Mouse (Mus musculus): Measurements from ENCODE around the gene Nrbf2. TPM values are rescaled to one million over a fixed set of nuclear protein-coding genes. Genes with fewer than 3 reads are reported as not detected.

Nrbf2 gene
- polyA plus RNA-seq, 1 experiment from 2014 or later: 34.8 TPM

DNA sequence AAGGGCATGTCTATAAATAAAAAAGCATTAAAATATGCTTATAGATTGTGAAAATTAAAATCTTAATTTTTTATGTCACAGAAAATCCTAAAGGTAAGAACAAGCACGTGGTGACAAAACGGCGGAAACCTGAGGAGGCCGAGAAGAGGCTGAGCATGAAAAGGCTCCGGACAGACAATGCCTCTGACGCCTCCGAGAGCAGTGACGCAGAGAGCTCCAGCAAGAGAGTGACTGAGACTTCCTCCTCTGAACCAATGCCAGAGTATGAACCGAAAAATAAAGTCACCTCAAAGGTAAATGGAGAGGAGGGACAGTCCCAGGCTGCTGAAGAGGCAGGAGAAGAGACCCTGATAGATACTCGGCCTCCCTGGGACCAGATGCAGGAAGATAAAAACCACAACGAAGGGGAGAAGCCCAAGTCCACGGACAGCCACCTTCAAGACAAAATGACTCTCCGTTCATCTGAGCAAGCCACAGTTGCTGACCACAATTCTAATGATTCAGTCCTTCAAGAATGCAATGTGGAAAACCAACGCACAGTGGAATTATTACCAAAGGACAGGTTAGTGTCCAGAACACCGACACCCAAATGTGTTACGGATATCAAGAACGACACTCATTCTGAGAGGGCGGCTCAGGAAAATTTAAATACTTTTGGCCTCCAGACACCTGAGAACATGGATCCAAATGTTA lies 66.1 kb downstream of the Nrbf2 start:
- peaks cover 38% of the 10 kb centered on the region for H3K36me3 ChIP-seq (ENCODE audit: insufficient read depth)
- no peaks in the 10 kb centered on the region for H3K27me3 ChIP-seq (ENCODE audit: insufficient read depth, low read length)
- TF ChIP-seq CTCF (IDR thresholded peaks at IDR 0.05; ENCODE audit: low read depth): no peak
- no peak overlapping the region for H3K9ac ChIP-seq
- no peak overlapping the region for H3K27ac ChIP-seq (ENCODE audit: low read depth)
- WGBS: 94% methylated on average over 18 of the region's 18 CpGs
- H3K9me3 ChIP-seq (ENCODE audit: low read depth, low read length): no peaks in the 10 kb centered on the region
- no peak overlapping the region for H3K4me3 ChIP-seq (ENCODE audit: low read depth, low read length)
- no peak for DNase-seq
- ATAC-seq (ENCODE audit: insufficient read depth): no peak
- no peaks in the 10 kb centered on the region for H3K4me1 ChIP-seq (ENCODE audit: insufficient read depth)
- H3K4me2 ChIP-seq: no peak overlapping the region

DNA sequence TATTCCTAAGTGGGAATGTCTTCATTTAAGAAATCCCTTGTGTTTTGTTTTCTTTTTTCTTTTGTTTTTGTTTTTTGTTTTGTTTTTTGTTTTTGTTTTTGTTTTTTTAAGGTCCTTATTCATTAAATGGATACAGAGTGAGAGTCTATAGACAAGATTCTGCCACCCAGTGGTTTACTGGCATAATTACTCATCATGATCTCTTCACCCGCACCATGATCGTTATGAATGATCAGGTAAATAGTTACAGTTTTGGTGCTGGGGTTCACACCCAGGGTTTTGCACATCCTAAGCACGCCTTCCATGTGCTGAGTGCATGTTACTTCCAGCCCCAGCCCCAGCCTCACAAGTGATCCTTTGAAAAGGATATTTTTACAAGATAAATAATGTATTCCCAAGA lies 68.2 kb downstream of the Nrbf2 start:
- TF ChIP-seq CTCF (IDR thresholded peaks at IDR 0.05; ENCODE audit: low read depth): 0 out of 2 replicates have a peak, but pooled peaks have one; percentile 32
- no peak overlapping the region for H3K4me2 ChIP-seq
- DNase-seq: peak; percentile 46
- no peaks in the 10 kb centered on the region for H3K9me3 ChIP-seq (ENCODE audit: low read depth, low read length)
- 85% methylated on average over 3 of the region's 3 CpGs for WGBS
- no peak overlapping the region for H3K9ac ChIP-seq
- no peak overlapping the region for H3K27ac ChIP-seq (ENCODE audit: low read depth)
- ATAC-seq (ENCODE audit: insufficient read depth): no peak
- H3K27me3 ChIP-seq (ENCODE audit: insufficient read depth, low read length): no peaks in the 10 kb centered on the region
- H3K36me3 ChIP-seq (ENCODE audit: insufficient read depth): peaks cover 35% of the 10 kb centered on the region
- H3K4me1 ChIP-seq (ENCODE audit: insufficient read depth): no peaks in the 10 kb centered on the region
- H3K4me3 ChIP-seq (ENCODE audit: low read depth, low read length): no peak overlapping the region

Other genes starting within 250 kb of the Nrbf2 start
- gene Jmjd1c, start 189.2 kb downstream of the Nrbf2 start, polyA plus RNA-seq (2014; fragmentation: Nextera tagmentation; extraction: Ambion mirVana): 34.8 and 34.9 TPM in 2 replicates
- gene Reep3, start 188.4 kb downstream of the Nrbf2 start, polyA plus RNA-seq (2014; fragmentation: Nextera tagmentation; extraction: Ambion mirVana): 31.7 and 33.2 TPM in 2 replicates